Mouse (Mus musculus) layer of hippocampus, postnatal 25 days (tissue): ENCODE measurements around the gene Bpifb1. TPM values are rescaled to one million over a fixed set of nuclear protein-coding genes. Genes with fewer than 3 reads are reported as not detected.

Source experiments
- total RNA-seq, 2 experiments: library from RNA; stranded (reverse); gene quantifications; 2 replicates each; pipeline ENCODE4 v1.2.3; 2021

Gene Bpifb1
- total RNA-seq, 2 experiments from 2014 or later: 0.14 to 0.42 TPM

Other genes with a start within 250 kb of the Bpifb1 start
- gene Bpifa6, start 215.9 kb upstream of the Bpifb1 start, total RNA-seq: not detected
- not detected for gene Bpifa2, start 182.6 kb upstream of the Bpifb1 start, total RNA-seq
- not detected for gene Bpifa3, start 60.5 kb upstream of the Bpifb1 start, total RNA-seq
- gene Bpifa1, start 47.9 kb upstream of the Bpifb1 start, total RNA-seq: not detected
- not detected for gene Bpifa5, start 28.2 kb upstream of the Bpifb1 start, total RNA-seq
- not detected for gene Bpifb5, start 32.9 kb downstream of the Bpifb1 start, total RNA-seq
- not detected for gene Bpifb9a, start 67.0 kb downstream of the Bpifb1 start, total RNA-seq
- not detected for gene Bpifb9b, start 116.4 kb downstream of the Bpifb1 start, total RNA-seq
- gene Cdk5rap1, start 182.2 kb downstream of the Bpifb1 start, total RNA-seq: 10 to 100 TPM; 17.7 to 18.7 TPM
- gene Snta1, start 217.3 kb downstream of the Bpifb1 start, total RNA-seq: 10 to 100 TPM; 39.1 to 44.3 TPM
- gene Cbfa2t2, start 245.7 kb downstream of the Bpifb1 start, total RNA-seq: 10 to 100 TPM; 46.4 to 51.4 TPM